Mouse (Mus musculus) spleen, postnatal 36 days (tissue): Measurements from ENCODE around the gene Slc30a5.

Experiments used
- DNase-seq, 2 experiments: peaks; one replicate each; pipeline ENCODE4 v3.0.0; 2022; ENCODE audit warnings: low spot score in 2 of 2, mixed read lengths in 1 of 2

Slc30a5 gene

GRCm38 (mm10) chr13:100755329-100755728 lies 77.9 kb downstream of the Slc30a5 start:
- DNase-seq = no peak

- no peak for DNase-seq
These were observed 79.0 kb downstream of the Slc30a5 start for GRCm38 (mm10) chr13:100754186-100754585.

- no peak for DNase-seq
These were observed 80.2 kb downstream of the Slc30a5 start for GRCm38 (mm10) chr13:100753011-100753410.
